Mouse (Mus musculus): ENCODE measurements at regions not wholly inside any gene's neighbourhood (a gene's known extent, or its start where the extent isn't known, plus 50 kb on each side); places are given as distances from the start of the nearest gene placed in this dataset.

- no peak for DNase-seq
Measured at GRCm38 (mm10) chr6:51256631-51257030, 175.8 kb upstream of the Nfe2l3 start.

GRCm38 (mm10) chr6:51257524-51257923 lies 174.9 kb upstream of the Nfe2l3 start:
- no peak for DNase-seq

- DNase-seq: no peak
Measured at GRCm38 (mm10) chr6:51258304-51258703, 174.2 kb upstream of the Nfe2l3 start.

GRCm38 (mm10) chr6:51263595-51263994 lies 168.9 kb upstream of the Nfe2l3 start:
- DNase-seq: no peak

- DNase-seq: no peak
Measured at GRCm38 (mm10) chr6:51265329-51265728, 167.1 kb upstream of the Nfe2l3 start.

- DNase-seq: no peak
Measured at GRCm38 (mm10) chr6:51266721-51267120, 165.7 kb upstream of the Nfe2l3 start.

- no peak for DNase-seq
Measured at GRCm38 (mm10) chr6:51267888-51268287, 164.6 kb upstream of the Nfe2l3 start.

- DNase-seq: no peak
Measured at GRCm38 (mm10) chr6:51268931-51269330, 163.5 kb upstream of the Nfe2l3 start.

GRCm38 (mm10) chr6:51269617-51270016 lies 162.9 kb upstream of the Nfe2l3 start:
- DNase-seq: no peak

- DNase-seq: peak; percentile 61 to 75
Measured at GRCm38 (mm10) chr6:51270216-51271127, 162.0 kb upstream of the Nfe2l3 start.

- DNase-seq: no peak
Measured at GRCm38 (mm10) chr6:51271128-51271480, 161.4 kb upstream of the Nfe2l3 start.

- no peak for DNase-seq
Measured at GRCm38 (mm10) chr6:51272136-51272736, 160.2 kb upstream of the Nfe2l3 start.

- no peak for DNase-seq
Measured at GRCm38 (mm10) chr6:51279491-51279890, 153.0 kb upstream of the Nfe2l3 start.

GRCm38 (mm10) chr6:51280231-51280630 lies 152.2 kb upstream of the Nfe2l3 start:
- no peak for DNase-seq

GRCm38 (mm10) chr6:51283916-51284706 lies 148.4 kb upstream of the Nfe2l3 start:
- no peak for DNase-seq

- no peak for DNase-seq
Measured at GRCm38 (mm10) chr6:51284881-51285280, 147.6 kb upstream of the Nfe2l3 start.

GRCm38 (mm10) chr6:51286836-51287235 lies 145.6 kb upstream of the Nfe2l3 start:
- no peak for DNase-seq

GRCm38 (mm10) chr6:51287383-51287782 lies 145.1 kb upstream of the Nfe2l3 start:
- no peak for DNase-seq

GRCm38 (mm10) chr6:51287807-51288206 lies 144.7 kb upstream of the Nfe2l3 start:
- DNase-seq: no peak

GRCm38 (mm10) chr6:51288306-51289066 lies 144.0 kb upstream of the Nfe2l3 start:
- DNase-seq: no peak

GRCm38 (mm10) chr6:51289067-51289725 lies 143.3 kb upstream of the Nfe2l3 start:
- no peak for DNase-seq

Data from kidney, adult 8-10 months (tissue).